Mouse (Mus musculus) urinary bladder, postnatal 4 days (tissue): ENCODE results near the gene 1810010D01Rik.

ENCODE experiments used
- DNase-seq, 2 experiments: peaks; one replicate each; pipeline ENCODE4 v3.0.0; 2021 to 2022; ENCODE audit warnings: low spot score in 2 of 2

1810010D01Rik gene

DNA sequence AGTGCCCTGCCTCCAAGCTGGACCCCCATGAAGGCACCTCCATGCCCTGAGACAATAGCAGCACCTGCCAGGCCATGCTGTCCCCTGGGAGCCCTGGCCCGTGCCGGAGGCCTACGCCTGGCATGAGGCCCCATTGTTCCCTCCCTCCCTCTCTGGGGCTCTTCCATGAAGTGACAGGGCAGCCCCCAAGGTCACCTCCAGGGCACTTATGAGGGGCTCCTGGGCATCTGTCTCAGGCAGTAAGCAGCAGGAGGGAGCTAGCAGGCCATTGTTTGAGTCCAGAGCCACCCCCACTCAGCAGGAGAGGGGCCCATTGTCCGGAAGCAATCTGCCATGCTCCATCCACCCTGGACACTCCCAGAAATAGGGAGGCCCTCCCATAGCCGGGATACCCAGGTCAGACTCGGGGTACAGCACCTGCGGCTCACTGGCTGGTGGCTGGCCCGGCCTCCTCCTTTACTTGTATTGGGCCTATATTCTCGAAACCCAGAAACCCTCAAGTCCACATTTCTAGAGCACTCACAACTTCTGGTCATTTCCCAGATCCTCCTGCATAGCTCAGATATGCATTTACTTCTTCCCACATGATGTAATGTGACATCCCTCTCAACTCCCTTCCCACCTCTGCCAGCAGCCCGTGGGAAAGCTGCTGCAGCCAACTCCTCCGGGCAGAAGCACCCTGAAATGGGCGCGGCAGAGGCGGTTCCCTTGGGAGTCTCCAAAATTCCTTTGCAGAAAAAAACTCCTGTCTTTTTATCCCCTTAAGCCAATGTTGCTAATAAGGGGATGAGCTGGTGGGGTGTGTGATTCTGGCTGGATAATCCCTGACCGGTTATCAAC lies 30.9 kb downstream of the 1810010D01Rik start:
- DNase-seq: no peak

- DNase-seq: no peak
Measured at GRCm38 (mm10) chr7:145173563-145173962, 34.4 kb downstream of the 1810010D01Rik start.

DNA sequence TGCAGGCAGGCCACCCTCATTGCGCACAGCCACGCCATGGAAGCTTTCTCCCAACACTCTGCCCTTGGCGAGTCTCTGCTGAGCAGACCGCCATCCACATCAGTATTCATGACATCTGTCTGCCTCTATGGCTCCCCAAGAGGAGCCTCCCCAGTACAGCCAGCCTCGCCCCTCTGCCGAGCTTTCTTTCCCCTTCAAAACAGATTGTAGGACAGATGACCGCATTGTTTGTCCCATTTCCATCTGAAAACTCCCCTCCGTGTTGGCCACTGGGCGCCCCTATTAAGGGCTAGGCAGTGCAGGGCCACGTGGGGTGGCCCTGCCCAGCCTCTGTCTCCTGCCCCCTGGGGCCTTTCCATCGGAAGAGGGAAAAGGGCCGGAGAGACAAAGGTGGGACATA lies 34.8 kb downstream of the 1810010D01Rik start:
- DNase-seq: no peak

GRCm38 (mm10) chr7:145169703-145170102 lies 38.2 kb downstream of the 1810010D01Rik start:
- DNase-seq: no peak

- DNase-seq: peak in 1 of 2 experiments; percentile 35
Measured at GRCm38 (mm10) chr7:145159283-145160240, 48.4 kb downstream of the 1810010D01Rik start.
